Mouse (Mus musculus): Measurements from ENCODE around the gene Rhof. TPM values are rescaled to one million over a fixed set of nuclear protein-coding genes. Genes with fewer than 3 reads are reported as not detected.

Gene Rhof
- polyA plus RNA-seq, 1 experiment from 2014 or later = 3.2 TPM

- no peak for ATAC-seq (replicated peaks; ENCODE audit: low FRiP score, low read depth)
- Histone ChIP-seq H3K9ac (ENCODE audit: low read depth, low read length) (no peak overlapping the region), H3K27ac (no peak overlapping the region), H3K4me3 (replicated peaks; ENCODE audit: low read depth, low read length) (no peak overlapping the region), H3K4me2 (ENCODE audit: low read length) (no peak overlapping the region), H3K4me1 (replicated peaks; ENCODE audit: insufficient read depth, low read length) (no peaks in the 10 kb centered on the region), H3K27me3 (ENCODE audit: insufficient read depth, low read length) (no peaks in the 10 kb centered on the region), H3K9me3 (replicated peaks; ENCODE audit: low read length) (no peaks in the 10 kb centered on the region), H3K36me3 (ENCODE audit: insufficient read depth, low read length) (peaks cover 72% of the 10 kb centered on the region)
- no peak for TF ChIP-seq CTCF (IDR thresholded peaks at IDR 0.05; ENCODE audit: low read depth)
- no peak for DNase-seq (ENCODE audit: low spot score)
- WGBS = 92% methylated on average over 4 of the region's 4 CpGs
Observed at GRCm38 (mm10) chr5:123157972-123158371, 25.5 kb upstream of the Rhof start.

DNA sequence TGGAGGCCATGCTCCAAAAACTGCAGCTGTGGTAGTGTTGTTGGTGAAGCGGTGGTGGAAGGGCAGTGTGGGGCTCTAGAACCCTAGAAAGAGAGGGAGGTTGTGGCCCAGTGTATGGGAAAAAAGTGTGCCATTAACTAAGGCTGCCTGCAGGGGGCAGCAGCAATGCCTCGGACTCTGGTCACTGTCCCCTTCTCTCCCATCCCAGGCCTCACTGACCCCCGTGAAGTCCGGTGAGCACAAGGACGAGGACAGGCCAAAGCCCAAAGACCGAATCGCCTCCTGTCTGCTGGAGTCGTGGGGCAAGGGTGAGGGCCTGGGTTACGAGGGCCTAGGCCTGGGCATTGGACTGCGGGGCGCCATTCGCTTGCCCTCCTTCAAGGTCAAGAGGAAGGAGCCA, 24.3 kb upstream of the Rhof start:
- H3K9ac ChIP-seq (ENCODE audit: low read depth, low read length) = no peak overlapping the region
- no peak overlapping the region for H3K27ac ChIP-seq
- H3K36me3 ChIP-seq (ENCODE audit: insufficient read depth, low read length) = peaks cover 75% of the 10 kb centered on the region
- H3K27me3 ChIP-seq (ENCODE audit: insufficient read depth, low read length) = no peaks in the 10 kb centered on the region
- DNase-seq (ENCODE audit: low spot score) = peak; percentile 18
- WGBS = 90% methylated on average over 12 of the region's 12 CpGs
- H3K4me2 ChIP-seq (ENCODE audit: low read length) = no peak overlapping the region
- H3K9me3 ChIP-seq (replicated peaks; ENCODE audit: low read length) = no peaks in the 10 kb centered on the region
- ATAC-seq (replicated peaks; ENCODE audit: low FRiP score, low read depth) = no peak
- H3K4me3 ChIP-seq (replicated peaks; ENCODE audit: low read depth, low read length) = no peak overlapping the region
- H3K4me1 ChIP-seq (replicated peaks; ENCODE audit: insufficient read depth, low read length) = no peaks in the 10 kb centered on the region
- peak; percentile 64 for TF ChIP-seq CTCF (IDR thresholded peaks at IDR 0.05; ENCODE audit: low read depth)

GRCm38 (mm10) chr5:123155425-123155824, 22.9 kb upstream of the Rhof start:
- Histone ChIP-seq H3K4me3 (replicated peaks; ENCODE audit: low read depth, low read length) (no peak overlapping the region), H3K4me1 (replicated peaks; ENCODE audit: insufficient read depth, low read length) (peaks cover 10% of the 10 kb centered on the region), H3K9ac (ENCODE audit: low read depth, low read length) (no peak overlapping the region), H3K27ac (no peak overlapping the region), H3K36me3 (ENCODE audit: insufficient read depth, low read length) (peaks cover 70% of the 10 kb centered on the region), H3K9me3 (replicated peaks; ENCODE audit: low read length) (no peaks in the 10 kb centered on the region), H3K4me2 (ENCODE audit: low read length) (no peak overlapping the region), H3K27me3 (ENCODE audit: insufficient read depth, low read length) (no peaks in the 10 kb centered on the region)
- 44% methylated on average over 7 of the region's 7 CpGs for WGBS
- DNase-seq (ENCODE audit: low spot score) (peak; percentile 82), ATAC-seq (replicated peaks; ENCODE audit: low FRiP score, low read depth) (no peak)
- TF ChIP-seq CTCF (IDR thresholded peaks at IDR 0.05; ENCODE audit: low read depth) = peak; percentile 87

DNA sequence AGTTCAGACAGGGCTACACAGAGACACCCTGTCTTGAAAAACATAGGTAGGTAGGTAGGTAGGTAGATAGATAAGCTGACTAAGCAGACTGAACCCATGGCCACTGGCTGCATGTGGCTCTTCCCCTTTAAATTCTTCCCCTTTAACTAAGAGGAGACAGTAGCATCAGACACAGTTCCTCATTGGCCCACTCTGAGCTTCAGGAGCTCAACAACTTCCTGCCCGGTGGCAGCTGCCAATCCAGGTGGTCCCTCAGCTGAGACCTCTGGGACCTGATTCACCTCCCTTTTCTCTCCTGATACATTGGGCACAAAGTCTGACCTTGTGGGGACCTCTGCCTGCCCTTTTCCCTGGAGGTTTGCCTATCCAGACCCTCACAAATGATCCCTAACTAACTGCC, 20.4 kb upstream of the Rhof start:
- peaks cover 24% of the 10 kb centered on the region for H3K4me1 ChIP-seq (replicated peaks; ENCODE audit: insufficient read depth, low read length)
- no peak overlapping the region for H3K4me3 ChIP-seq (replicated peaks; ENCODE audit: low read depth, low read length)
- no peak for TF ChIP-seq CTCF (IDR thresholded peaks at IDR 0.05; ENCODE audit: low read depth)
- H3K36me3 ChIP-seq (ENCODE audit: insufficient read depth, low read length) = peaks cover 57% of the 10 kb centered on the region
- DNase-seq (ENCODE audit: low spot score) (no peak), ATAC-seq (replicated peaks; ENCODE audit: low FRiP score, low read depth) (no peak)
- no peak overlapping the region for H3K27ac ChIP-seq
- no peaks in the 10 kb centered on the region for H3K27me3 ChIP-seq (ENCODE audit: insufficient read depth, low read length)
- no peaks in the 10 kb centered on the region for H3K9me3 ChIP-seq (replicated peaks; ENCODE audit: low read length)
- no peak overlapping the region for H3K4me2 ChIP-seq (ENCODE audit: low read length)
- WGBS = 94% methylated on average over 1 of the region's 1 CpGs
- no peak overlapping the region for H3K9ac ChIP-seq (ENCODE audit: low read depth, low read length)

- no peaks in the 10 kb centered on the region for H3K9me3 ChIP-seq (replicated peaks; ENCODE audit: low read length)
- no peak for ATAC-seq (replicated peaks; ENCODE audit: low FRiP score, low read depth)
- no peak overlapping the region for H3K4me3 ChIP-seq (replicated peaks; ENCODE audit: low read depth, low read length)
- H3K4me2 ChIP-seq (ENCODE audit: low read length) = peak overlapping the region; percentile 18; the same call in 1 of the 2 replicates
- H3K4me1 ChIP-seq (replicated peaks; ENCODE audit: insufficient read depth, low read length) = peaks cover 24% of the 10 kb centered on the region
- 92% methylated on average over 18 of the region's 19 CpGs for WGBS
- no peak overlapping the region for H3K9ac ChIP-seq (ENCODE audit: low read depth, low read length)
- no peaks in the 10 kb centered on the region for H3K27me3 ChIP-seq (ENCODE audit: insufficient read depth, low read length)
- DNase-seq (ENCODE audit: low spot score) = no peak
- no peak for TF ChIP-seq CTCF (IDR thresholded peaks at IDR 0.05; ENCODE audit: low read depth)
- no peak overlapping the region for H3K27ac ChIP-seq
- peaks cover 57% of the 10 kb centered on the region for H3K36me3 ChIP-seq (ENCODE audit: insufficient read depth, low read length)
Observed at GRCm38 (mm10) chr5:123151707-123152362, 19.3 kb upstream of the Rhof start.

DNA sequence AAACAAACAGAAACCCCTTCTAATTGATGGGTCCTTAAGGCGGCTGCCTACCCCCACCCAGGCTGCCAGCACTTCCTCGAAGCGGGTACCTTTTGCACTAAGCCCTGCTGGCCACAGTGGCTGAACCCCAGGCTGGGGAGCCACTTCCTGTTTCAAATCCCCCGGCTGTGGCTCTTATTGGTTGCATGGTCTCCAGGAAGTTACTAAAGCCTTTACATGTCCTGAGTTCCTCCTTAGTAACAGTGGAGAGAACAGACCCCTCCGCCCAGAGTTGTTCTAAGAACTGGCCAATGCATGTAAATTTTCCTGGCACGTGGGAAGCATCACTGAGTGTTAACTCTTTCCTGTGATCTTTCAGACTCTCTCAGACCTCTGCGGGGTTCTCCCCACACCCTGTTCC, 18.6 kb upstream of the Rhof start:
- DNase-seq (ENCODE audit: low spot score) (peak; percentile 94), ATAC-seq (replicated peaks; ENCODE audit: low FRiP score, low read depth) (no peak)
- Histone ChIP-seq H3K9me3 (replicated peaks; ENCODE audit: low read length) (no peaks in the 10 kb centered on the region), H3K27ac (0 out of 2 replicates have a peak overlapping the region, but pooled peaks have one; percentile 47), H3K4me1 (replicated peaks; ENCODE audit: insufficient read depth, low read length) (peaks cover 24% of the 10 kb centered on the region), H3K4me2 (ENCODE audit: low read length) (peak overlapping the region; percentile 56), H3K27me3 (ENCODE audit: insufficient read depth, low read length) (no peaks in the 10 kb centered on the region), H3K36me3 (ENCODE audit: insufficient read depth, low read length) (peaks cover 63% of the 10 kb centered on the region), H3K4me3 (replicated peaks; ENCODE audit: low read depth, low read length) (0 out of 2 replicates have a peak overlapping the region, but pooled peaks have one; percentile 21), H3K9ac (ENCODE audit: low read depth, low read length) (no peak overlapping the region)
- WGBS = 14% methylated on average over 7 of the region's 7 CpGs
- no peak for TF ChIP-seq CTCF (IDR thresholded peaks at IDR 0.05; ENCODE audit: low read depth)
